Mouse (Mus musculus): ENCODE measurements around the gene Marc1.

DNA sequence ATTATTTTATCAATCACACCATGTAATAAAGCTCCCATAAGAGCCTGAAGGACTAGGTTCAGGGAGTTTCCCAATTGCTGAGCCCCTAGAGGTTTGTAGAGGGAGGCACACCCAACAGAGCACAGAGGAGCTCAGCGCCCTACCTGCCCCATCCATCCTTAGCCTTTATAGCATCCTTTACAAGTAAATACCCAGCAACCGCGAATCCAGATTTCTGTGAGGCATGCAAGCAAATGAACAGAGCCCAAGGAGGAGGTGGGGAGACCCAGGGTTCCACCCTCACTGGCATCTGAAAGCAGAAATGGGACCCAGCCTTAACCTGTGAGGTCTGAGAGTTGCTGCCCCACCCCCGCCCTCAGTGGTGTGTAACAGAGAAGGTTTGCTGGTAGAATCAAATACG is 25.2 kb upstream of the Marc1 start:
- TF ChIP-seq CTCF (IDR thresholded peaks at IDR 0.05; ENCODE audit: low read depth) (no peak), EP300 (IDR thresholded peaks at IDR 0.05; ENCODE audit: low read depth) (no peak)
